Mouse (Mus musculus) olfactory bulb, adult 2 months (tissue): Measurements from ENCODE around the gene Rhox13.

Experiments
- CTCF ChIP-seq: fragments of 200-500 bp; IDR thresholded peaks from 2 replicates; pipeline ENCODE4 v1.5.1; 2012; ENCODE audit warnings: low read depth, mild to moderate bottlenecking, low read length, moderate library complexity; ENCODE audit not compliant: insufficient read depth
- POLR2A ChIP-seq: fragments of 200-500 bp; IDR thresholded peaks from 2 replicates; pipeline ENCODE4 v1.6.1; 2012; ENCODE audit warnings: mild to moderate bottlenecking, low read depth, low read length, moderate library complexity; ENCODE audit not compliant: insufficient read depth

DNA sequence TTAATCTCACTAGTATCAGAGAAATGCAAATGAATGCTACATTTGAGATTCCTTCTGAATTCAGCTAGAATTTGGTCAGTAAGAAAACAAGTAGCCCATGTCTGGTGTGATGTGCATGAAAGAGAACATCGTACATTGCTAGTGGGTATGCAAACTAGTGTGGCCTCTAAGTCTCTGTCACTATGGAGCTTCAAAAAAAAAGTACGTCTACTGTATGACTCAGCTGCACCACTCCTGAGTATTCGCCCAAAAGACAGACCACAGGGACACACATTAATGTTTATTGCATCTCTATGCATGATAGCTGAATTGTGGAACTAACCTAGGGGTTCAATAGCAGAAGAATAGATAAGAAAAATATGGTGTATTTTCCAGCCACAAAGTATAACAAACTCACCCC is 44.3 kb downstream of the Rhox13 start:
- TF ChIP-seq CTCF (no peak), POLR2A (no peak)
